27 mouse cellular contexts compared by ENCODE assay signal in genomic region chr15:101584456-101584855, GRCm38 (mm10). TPM values are rescaled to one million over a fixed set of nuclear protein-coding genes. Genes with fewer than 3 reads are reported as not detected.
A peak's percentile ranks its signal among the peaks of the same experiment; 100 is the strongest.
DNase-seq lines count a peak whose midpoint lies in the region; ATAC-seq and TF ChIP-seq lines count a peak whose summit lies in the region.
"Had no signal": no experiment of that assay in that cellular context is flagged by ENCODE, and none has a peak within 500 bp of the region (broad histone marks: within the 10 kb centered on the region; RNA-seq: fewer than 3 reads in every experiment).

No protein-coding gene starts in this region.

- no peak overlapping the region for H3K4me2 ChIP-seq in intestine, postnatal 0 days (replicated peaks; ENCODE audit: low read depth)
- no peak overlapping the region for H3K4me2 ChIP-seq in intestine, embryonic 16.5 days (ENCODE audit: low read depth, low read length)
- H3K4me2 ChIP-seq in kidney, embryonic 14.5 days (replicated peaks; ENCODE audit: low read depth, low read length), result no peak overlapping the region
- H3K4me2 ChIP-seq: heart, embryonic 13.5 days; hindbrain, embryonic 15.5 days; intestine, embryonic 15.5 days; midbrain, embryonic 11.5 days had no signal

- no peak for ATAC-seq in intestine, postnatal 0 days
- no peak for ATAC-seq in intestine, embryonic 16.5 days
- ATAC-seq in kidney, embryonic 14.5 days (ENCODE audit: low FRiP score, low TSS enrichment), result no peak
- ATAC-seq: intestine, embryonic 15.5 days had no signal

- no peaks in the 10 kb centered on the region for H3K36me3 ChIP-seq in intestine, postnatal 0 days (ENCODE audit: control insufficient read depth, insufficient read depth)
- H3K36me3 ChIP-seq in intestine, embryonic 16.5 days (ENCODE audit: control insufficient read depth, insufficient read depth, low read length), result no peaks in the 10 kb centered on the region
- no peaks in the 10 kb centered on the region for H3K36me3 ChIP-seq in kidney, embryonic 14.5 days (ENCODE audit: control insufficient read depth, insufficient read depth, low read length)
- H3K36me3 ChIP-seq: heart, embryonic 13.5 days; hindbrain, embryonic 15.5 days; intestine, embryonic 15.5 days; limb, embryonic 10.5 days had no signal

- no peaks in the 10 kb centered on the region for H3K27me3 ChIP-seq in intestine, postnatal 0 days (replicated peaks; ENCODE audit: control insufficient read depth, insufficient read depth, low read length)
- no peaks in the 10 kb centered on the region for H3K27me3 ChIP-seq in intestine, embryonic 16.5 days (replicated peaks; ENCODE audit: control insufficient read depth, insufficient read depth, low read length)
- no peaks in the 10 kb centered on the region for H3K27me3 ChIP-seq in kidney, embryonic 14.5 days (ENCODE audit: control insufficient read depth, insufficient read depth, low read length)
- H3K27me3 ChIP-seq: hindbrain, embryonic 15.5 days; intestine, embryonic 15.5 days had no signal

- peak; percentile 65 for TF ChIP-seq CTCF in intestine, postnatal 0 days (IDR thresholded peaks at IDR 0.05; ENCODE audit: low read depth)

- no peak overlapping the region for H3K4me3 ChIP-seq in intestine, postnatal 0 days (ENCODE audit: low read depth, low read length)
- no peak overlapping the region for H3K4me3 ChIP-seq in intestine, embryonic 16.5 days (ENCODE audit: low read length)
- H3K4me3 ChIP-seq in kidney, embryonic 14.5 days (ENCODE audit: low read length), result no peak overlapping the region
- H3K4me3 ChIP-seq: gastrocnemius, adult 2 months; heart, embryonic 13.5 days; hindbrain, embryonic 15.5 days; intestine, embryonic 15.5 days; left cerebral cortex, adult 2 months; limb, embryonic 10.5 days had no signal

- H3K4me1 ChIP-seq in intestine, postnatal 0 days (replicated peaks; ENCODE audit: control insufficient read depth, insufficient read depth, low read length), result no peaks in the 10 kb centered on the region
- no peaks in the 10 kb centered on the region for H3K4me1 ChIP-seq in intestine, embryonic 16.5 days (ENCODE audit: control insufficient read depth, insufficient read depth, low read length)
- no peaks in the 10 kb centered on the region for H3K4me1 ChIP-seq in kidney, embryonic 14.5 days (ENCODE audit: control insufficient read depth, insufficient read depth, low read length)
- H3K4me1 ChIP-seq: hindbrain, embryonic 15.5 days; intestine, embryonic 15.5 days; limb, embryonic 10.5 days had no signal

- 37% methylated on average over 2 of the region's 2 CpGs for WGBS in intestine, postnatal 0 days
- 31% methylated on average over 2 of the region's 2 CpGs for WGBS in intestine, embryonic 16.5 days
- WGBS in kidney, embryonic 14.5 days, result 26% methylated on average over 2 of the region's 2 CpGs

- H3K27ac ChIP-seq in intestine, postnatal 0 days (ENCODE audit: low read depth, low read length), result no peak overlapping the region
- no peak overlapping the region for H3K27ac ChIP-seq in intestine, embryonic 16.5 days (ENCODE audit: low read length)
- H3K27ac ChIP-seq in kidney, embryonic 14.5 days (ENCODE audit: low read depth, low read length), result no peak overlapping the region
- H3K27ac ChIP-seq: gastrocnemius, adult 2 months; heart, embryonic 13.5 days; hindbrain, embryonic 15.5 days; intestine, embryonic 15.5 days; left cerebral cortex, adult 2 months; limb, embryonic 10.5 days had no signal

- no peaks in the 10 kb centered on the region for H3K9me3 ChIP-seq in intestine, postnatal 0 days (ENCODE audit: control insufficient read depth)
- no peaks in the 10 kb centered on the region for H3K9me3 ChIP-seq in intestine, embryonic 16.5 days (ENCODE audit: control insufficient read depth, low read length)
- no peaks in the 10 kb centered on the region for H3K9me3 ChIP-seq in kidney, embryonic 14.5 days (ENCODE audit: control insufficient read depth, low read length)
- H3K9me3 ChIP-seq: heart, embryonic 13.5 days; hindbrain, embryonic 15.5 days; intestine, embryonic 15.5 days; limb, embryonic 10.5 days had no signal

- no peak overlapping the region for H3K9ac ChIP-seq in intestine, postnatal 0 days (ENCODE audit: low read depth, low read length)
- H3K9ac ChIP-seq in intestine, embryonic 16.5 days (ENCODE audit: low read depth, low read length), result no peak overlapping the region
- no peak overlapping the region for H3K9ac ChIP-seq in kidney, embryonic 14.5 days (ENCODE audit: low read depth, low read length)
- H3K9ac ChIP-seq: heart, embryonic 13.5 days; hindbrain, embryonic 15.5 days; intestine, embryonic 15.5 days had no signal

- peak; percentile 16 for DNase-seq in ovary, adult 18-20 months (ENCODE audit: low spot score)
- DNase-seq in ovary, postnatal 10 days (ENCODE audit: low spot score), result no peak
- DNase-seq in adrenal gland, postnatal 14 days, result peak; percentile 36
- DNase-seq in urinary bladder, postnatal 36 days (ENCODE audit: low spot score in 2 of 2), result no peak
- DNase-seq: cerebellum, adult 11 months; cerebellum, postnatal 25 days; embryo, embryonic 11 days; gastrocnemius, adult 2 months; lung, adult 2 months; lung, postnatal 36 days; thymus, adult 18-20 months had no signal

RNA-seq across cellular contexts. Expression of gene Krt75, which starts 10.8 kb away (rescaled TPM):
- not detected in 2 replicates for polyA plus RNA-seq in intestine, postnatal 0 days (2015; fragmentation: Nextera tagmentation; extraction: Ambion mirVana)
- not detected in 2 replicates for polyA plus RNA-seq in intestine, embryonic 16.5 days (2015; fragmentation: Nextera tagmentation; extraction: Ambion mirVana)
- not detected in 2 replicates for total RNA-seq in adrenal gland, postnatal 14 days (2021)
- polyA plus RNA-seq in kidney, embryonic 14.5 days (2014; fragmentation: Nextera tagmentation; extraction: Ambion mirVana), result 0.11 and 0.23 TPM in 2 replicates
- total RNA-seq: gastrocnemius, adult 2 months; granulocyte monocyte progenitor cell, adult 5-6 weeks; heart, postnatal 25 days; layer of hippocampus, adult 18-20 months; left cerebral cortex, adult 2 months; liver, adult 2 months had no signal
- polyA plus RNA-seq: forebrain, embryonic 11.5 days; heart, embryonic 13.5 days; intestine, embryonic 15.5 days; liver, adult 2 months; midbrain, embryonic 11.5 days; neural tube, embryonic 11.5 days had no signal

RNA-seq across cellular contexts. Expression of gene Krt90, which starts 21.7 kb away (rescaled TPM):
- 0.20 and 0.21 TPM in 2 replicates for polyA plus RNA-seq in intestine, postnatal 0 days (2015; fragmentation: Nextera tagmentation; extraction: Ambion mirVana)
- polyA plus RNA-seq in intestine, embryonic 16.5 days (2015; fragmentation: Nextera tagmentation; extraction: Ambion mirVana), result 0.09 and 0.16 TPM in 2 replicates
- not detected in 2 replicates for total RNA-seq in adrenal gland, postnatal 14 days (2021)
- polyA plus RNA-seq in kidney, embryonic 14.5 days (2014; fragmentation: Nextera tagmentation; extraction: Ambion mirVana), result 0.17 and 0.22 TPM in 2 replicates
- total RNA-seq: gastrocnemius, adult 2 months; granulocyte monocyte progenitor cell, adult 5-6 weeks; heart, postnatal 25 days; layer of hippocampus, adult 18-20 months; left cerebral cortex, adult 2 months; liver, adult 2 months had no signal
- polyA plus RNA-seq: heart, embryonic 13.5 days; liver, adult 2 months had no signal

RNA-seq across cellular contexts. Expression of gene Krt82, which starts 34.0 kb away (rescaled TPM):
- polyA plus RNA-seq in intestine, postnatal 0 days (2015; fragmentation: Nextera tagmentation; extraction: Ambion mirVana), result not detected in 2 replicates
- not detected in 2 replicates for polyA plus RNA-seq in intestine, embryonic 16.5 days (2015; fragmentation: Nextera tagmentation; extraction: Ambion mirVana)
- not detected in 2 replicates for total RNA-seq in adrenal gland, postnatal 14 days (2021)
- not detected in 2 replicates for polyA plus RNA-seq in kidney, embryonic 14.5 days (2014; fragmentation: Nextera tagmentation; extraction: Ambion mirVana)
- total RNA-seq: gastrocnemius, adult 2 months; granulocyte monocyte progenitor cell, adult 5-6 weeks; heart, postnatal 25 days; layer of hippocampus, adult 18-20 months; left cerebral cortex, adult 2 months; liver, adult 2 months had no signal
- polyA plus RNA-seq: forebrain, embryonic 11.5 days; heart, embryonic 13.5 days; hindbrain, embryonic 15.5 days; intestine, embryonic 15.5 days; kidney, embryonic 16.5 days; limb, embryonic 10.5 days; liver, adult 2 months; lung, adult 2 months; midbrain, embryonic 11.5 days; neural tube, embryonic 11.5 days had no signal

RNA-seq across cellular contexts. Expression of gene Gm5414, which starts 43.5 kb away (rescaled TPM):
- 0.07 TPM in 1 of 2 replicates, not detected in the other for polyA plus RNA-seq in intestine, postnatal 0 days (2015; fragmentation: Nextera tagmentation; extraction: Ambion mirVana)
- polyA plus RNA-seq in intestine, embryonic 16.5 days (2015; fragmentation: Nextera tagmentation; extraction: Ambion mirVana), result 0.11 TPM in 1 of 2 replicates, not detected in the other
- total RNA-seq in adrenal gland, postnatal 14 days (2021), result not detected in 2 replicates
- polyA plus RNA-seq in kidney, embryonic 14.5 days (2014; fragmentation: Nextera tagmentation; extraction: Ambion mirVana), result not detected in 2 replicates
- total RNA-seq: gastrocnemius, adult 2 months; granulocyte monocyte progenitor cell, adult 5-6 weeks; heart, postnatal 25 days; layer of hippocampus, adult 18-20 months; left cerebral cortex, adult 2 months; liver, adult 2 months had no signal
- polyA plus RNA-seq: forebrain, embryonic 11.5 days; heart, embryonic 13.5 days; hindbrain, embryonic 15.5 days; intestine, embryonic 15.5 days; kidney, embryonic 16.5 days; limb, embryonic 10.5 days; liver, adult 2 months; lung, adult 2 months; midbrain, embryonic 11.5 days; neural tube, embryonic 11.5 days had no signal

RNA-seq across cellular contexts. Expression of gene Krt84, which starts 51.8 kb away (rescaled TPM):
- polyA plus RNA-seq in intestine, postnatal 0 days (2015; fragmentation: Nextera tagmentation; extraction: Ambion mirVana), result 0.21 TPM in 1 of 2 replicates, not detected in the other
- 0.28 and 0.53 TPM in 2 replicates for polyA plus RNA-seq in intestine, embryonic 16.5 days (2015; fragmentation: Nextera tagmentation; extraction: Ambion mirVana)
- not detected in 2 replicates for total RNA-seq in adrenal gland, postnatal 14 days (2021)
- polyA plus RNA-seq in kidney, embryonic 14.5 days (2014; fragmentation: Nextera tagmentation; extraction: Ambion mirVana), result not detected in 2 replicates
- total RNA-seq: gastrocnemius, adult 2 months; granulocyte monocyte progenitor cell, adult 5-6 weeks; heart, postnatal 25 days; layer of hippocampus, adult 18-20 months; left cerebral cortex, adult 2 months; liver, adult 2 months had no signal
- polyA plus RNA-seq: forebrain, embryonic 11.5 days; heart, embryonic 13.5 days; kidney, embryonic 16.5 days; limb, embryonic 10.5 days; liver, adult 2 months; midbrain, embryonic 11.5 days; neural tube, embryonic 11.5 days had no signal

Comparison
In these comparisons a context has a peak if more than half of its experiments do, and no peak if none do; other contexts are left out.
1. DNase-seq: peak in ovary, adult 18-20 months (single experiment) and adrenal gland, postnatal 14 days (single experiment); none in ovary, postnatal 10 days (single experiment) and urinary bladder, postnatal 36 days (0 of 2).